Mouse (Mus musculus) lung, embryonic 14.5 days (tissue): ENCODE data around the gene Pomgnt1. TPM values are rescaled to one million over a fixed set of nuclear protein-coding genes. Genes with fewer than 3 reads are reported as not detected.

Experiments
- ATAC-seq: fragments of 200-750 bp; cut with Nextera tagmentation; 2 replicates; pipeline ENCODE4 v1.8.0; 2017; ENCODE audit warnings: mild to moderate bottlenecking, moderate TSS enrichment, moderate library complexity; ENCODE audit not compliant: insufficient read depth
- DNase-seq: peaks from one replicate; pipeline ENCODE4 v3.0.0-alpha.2; 2015
- H3K27ac ChIP-seq: fragments of 300-500 bp; sonication (generic); 2 replicates; pipeline ENCODE4 v1.5.1; 2014; ENCODE audit warnings: low read depth, mild to moderate bottlenecking, moderate library complexity
- H3K27me3 ChIP-seq: fragments of 300-500 bp; sonication (generic); 2 replicates; pipeline ENCODE4 v1.6.1; 2014; ENCODE audit warnings: low read length, control low read depth; ENCODE audit not compliant: insufficient read depth
- H3K36me3 ChIP-seq: fragments of 300-500 bp; sonication (generic); 2 replicates; pipeline ENCODE4 v1.6.1; 2014; ENCODE audit warnings: control low read depth; ENCODE audit not compliant: insufficient read depth
- H3K4me1 ChIP-seq: fragments of 300-500 bp; sonication (generic); 2 replicates; pipeline ENCODE4 v1.6.1; 2014; ENCODE audit warnings: antibody characterized with exemption, control low read depth; ENCODE audit not compliant: insufficient read depth
- H3K4me2 ChIP-seq: fragments of 300-500 bp; sonication (generic); 2 replicates; pipeline ENCODE4 v1.6.1; 2014; ENCODE audit warnings: mild to moderate bottlenecking
- H3K4me3 ChIP-seq: fragments of 300-500 bp; sonication (generic); 2 replicates; pipeline ENCODE4 v1.5.1; 2014; ENCODE audit warnings: low read depth, low read length
- H3K9ac ChIP-seq: fragments of 300-500 bp; sonication (generic); 2 replicates; pipeline ENCODE4 v1.6.1; 2014
- H3K9me3 ChIP-seq: fragments of 300-500 bp; sonication (generic); 2 replicates; pipeline ENCODE4 v1.6.1; 2016; ENCODE audit warnings: low read depth, low read length, control low read depth
- CTCF ChIP-seq: IDR thresholded peaks from 2 replicates; pipeline ENCODE4 v1.5.1; 2016; ENCODE audit warnings: antibody characterized with exemption, low read depth
- WGBS: fragments of 180-500 bp; shearing (Covaris S2); extraction: QIAGEN DNeasy Blood & Tissue Kit; methylation state at CpG from one replicate; pipeline ENCODE4 v1.1.7; 2014; 5-methylcytosine and 5-hydroxymethylcytosine counted together
- polyA plus RNA-seq: library from polyadenylated mRNA; unstranded; fragments of >200 nt; fragmentation: Nextera tagmentation; extraction: Ambion mirVana; gene quantifications from 2 replicates; pipeline ENCODE4 v1.2.1, GENCODE M21; 2014

Gene Pomgnt1
- polyA plus RNA-seq, 1 experiment from 2014 or later = 66.5 TPM

DNA sequence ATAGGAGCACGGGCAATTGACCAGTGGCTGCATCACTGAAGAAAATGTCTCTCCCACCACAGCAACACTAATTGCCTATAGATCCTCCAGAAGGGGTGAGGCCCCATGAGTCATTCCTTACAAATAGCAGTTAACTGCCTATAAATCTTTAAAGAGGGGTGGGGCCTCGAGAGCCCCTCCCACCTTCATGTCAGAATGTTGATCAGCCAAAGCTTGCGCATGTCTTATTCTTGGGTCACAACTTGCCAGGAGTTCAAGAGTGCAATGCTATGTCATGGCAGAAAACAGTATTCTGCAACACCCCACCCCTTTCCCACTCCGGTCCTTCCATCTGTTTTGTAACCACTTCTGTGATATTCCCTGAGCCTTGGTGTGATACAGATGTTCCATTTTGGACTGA is 82.9 kb downstream of the Pomgnt1 start:
- Histone ChIP-seq H3K4me1 (no peaks in the 10 kb centered on the region), H3K9me3 (no peaks in the 10 kb centered on the region), H3K4me2 (no peak overlapping the region), H3K27me3 (no peaks in the 10 kb centered on the region), H3K36me3 (no peaks in the 10 kb centered on the region), H3K27ac (no peak overlapping the region), H3K4me3 (no peak overlapping the region), H3K9ac (no peak overlapping the region)
- DNase-seq = no peak
- TF ChIP-seq CTCF = no peak
- ATAC-seq = no peak
- WGBS = 72% methylated on average over 4 of the region's 4 CpGs

DNA sequence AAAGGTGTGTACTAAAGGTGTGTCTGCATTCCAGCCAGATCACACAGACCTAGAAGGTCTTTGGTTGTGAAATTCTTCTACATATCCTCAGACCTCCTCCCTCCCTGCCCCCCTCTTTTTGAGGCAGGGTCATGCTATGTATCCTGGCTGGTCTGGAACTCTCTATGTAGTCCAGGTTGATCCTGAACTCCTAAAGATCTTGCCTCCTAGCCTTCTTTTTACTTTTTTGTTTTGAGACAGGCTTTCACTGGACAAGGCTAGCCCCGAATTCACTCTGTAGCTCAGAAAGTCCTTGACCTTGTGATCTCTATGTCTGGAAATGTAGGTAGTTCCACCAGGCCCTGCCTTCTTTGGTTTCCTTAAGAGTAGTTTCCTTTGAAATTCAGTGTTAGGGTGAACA is 85.3 kb downstream of the Pomgnt1 start:
- no peak overlapping the region for H3K4me3 ChIP-seq
- H3K27me3 ChIP-seq = no peaks in the 10 kb centered on the region
- DNase-seq = no peak
- TF ChIP-seq CTCF = no peak
- ATAC-seq = no peak
- 83% methylated on average over 1 of the region's 1 CpGs for whole genome bisulfite sequencing
- no peaks in the 10 kb centered on the region for H3K9me3 ChIP-seq
- no peak overlapping the region for H3K9ac ChIP-seq
- H3K4me1 ChIP-seq = no peaks in the 10 kb centered on the region
- H3K36me3 ChIP-seq = no peaks in the 10 kb centered on the region
- no peak overlapping the region for H3K4me2 ChIP-seq
- no peak overlapping the region for H3K27ac ChIP-seq

Other genes starting within 250 kb of the Pomgnt1 start
- gene Kncn, start 239.4 kb upstream of the Pomgnt1 start, polyA plus RNA-seq = not detected in 2 replicates
- not detected in 2 replicates for gene 6430628N08Rik, start 233.2 kb upstream of the Pomgnt1 start, polyA plus RNA-seq
- not detected in 2 replicates for gene Dmbx1, start 183.9 kb upstream of the Pomgnt1 start, polyA plus RNA-seq
- 6.3 and 8.0 TPM in 2 replicates for gene Faah, start 105.9 kb upstream of the Pomgnt1 start, polyA plus RNA-seq
- gene Nsun4, start 70.0 kb upstream of the Pomgnt1 start, polyA plus RNA-seq = 21.9 and 24.5 TPM in 2 replicates
- 466 and 476 TPM in 2 replicates for gene Uqcrh, start 48.8 kb upstream of the Pomgnt1 start, polyA plus RNA-seq
- gene Lrrc41, start 48.6 kb upstream of the Pomgnt1 start, polyA plus RNA-seq = 77.2 and 82.6 TPM in 2 replicates
- 35.9 and 43.2 TPM in 2 replicates for gene Rad54l, start 150 bp upstream of the Pomgnt1 start, polyA plus RNA-seq
- 2.5 and 3.4 TPM in 2 replicates for gene Lurap1, start 27.5 kb downstream of the Pomgnt1 start, polyA plus RNA-seq
- gene Tspan1, start 43.8 kb downstream of the Pomgnt1 start, polyA plus RNA-seq = 7.0 and 7.5 TPM in 2 replicates
- gene 1700042G07Rik, start 49.5 kb downstream of the Pomgnt1 start, polyA plus RNA-seq = not detected in 2 replicates
- gene Gm49337, start 49.5 kb downstream of the Pomgnt1 start, polyA plus RNA-seq = not detected in 2 replicates
- 26.4 and 28.7 TPM in 2 replicates for gene Pik3r3, start 97.8 kb downstream of the Pomgnt1 start, polyA plus RNA-seq